Mouse (Mus musculus) megakaryocyte, adult 5-6 weeks (primary cell): Measurements from ENCODE around the gene Pdpn. TPM values are rescaled to one million over a fixed set of nuclear protein-coding genes. Genes with fewer than 3 reads are reported as not detected.
"Not testable (repeated sequence)": the region's sequence is repeated elsewhere in the genome, so short reads cannot be mapped to it uniquely, and the experiment has no call there.

Experiments
- ATAC-seq: 2 replicates; pipeline ENCODE4 v1.8.0; 2016; ENCODE audit warnings: mild to moderate bottlenecking, inconsistent platforms; ENCODE audit not compliant: poor library complexity, severe bottlenecking
- total RNA-seq, 2 experiments: library from RNA; stranded (forward) in 1 of 2; stranded (reverse) in 1 of 2; fragments of 153-499, 151-499 nt in 1 of 2; fragments of 221-1000, 200-1000 nt in 1 of 2; gene quantifications; 2 replicates each; pipeline versions ENCODE4 v1.2.3 to v1.2.4; 2015 to 2017

Gene Pdpn
- total RNA-seq (2015) (0.27 and 0.84 TPM in 2 replicates), total RNA-seq (2017) (not detected in 2 replicates)

- no peak for ATAC-seq
These were observed at the start of gene Pdpn for GRCm38 (mm10) chr4:143299325-143300070. Pdpn (minus strand) TSS chr4:143299564.

- ATAC-seq = no peak
These were observed 49.3 kb upstream of the Pdpn start for GRCm38 (mm10) chr4:143348678-143349077.

GRCm38 (mm10) chr4:143345491-143345890, 46.1 kb upstream of the Pdpn start:
- not testable (repeated sequence) for ATAC-seq

GRCm38 (mm10) chr4:143341470-143341869, 42.1 kb upstream of the Pdpn start:
- no peak for ATAC-seq

- no peak for ATAC-seq
These were observed 40.4 kb upstream of the Pdpn start for GRCm38 (mm10) chr4:143339808-143340207.

- ATAC-seq = no peak
These were observed 36.7 kb upstream of the Pdpn start for GRCm38 (mm10) chr4:143336096-143336495.

GRCm38 (mm10) chr4:143334995-143335394, 35.6 kb upstream of the Pdpn start:
- ATAC-seq = no peak

- no peak for ATAC-seq
These were observed 34.8 kb upstream of the Pdpn start for GRCm38 (mm10) chr4:143334145-143334544.

GRCm38 (mm10) chr4:143331787-143332186, 32.4 kb upstream of the Pdpn start:
- no peak for ATAC-seq

GRCm38 (mm10) chr4:143330566-143330965, 31.2 kb upstream of the Pdpn start:
- no peak for ATAC-seq

GRCm38 (mm10) chr4:143325625-143325941, 26.2 kb upstream of the Pdpn start:
- ATAC-seq = peak; percentile 96

GRCm38 (mm10) chr4:143324925-143325624, 25.7 kb upstream of the Pdpn start:
- 0 out of 2 replicates have a peak, but pooled peaks have one; percentile 9 for ATAC-seq

GRCm38 (mm10) chr4:143324176-143324924, 25.0 kb upstream of the Pdpn start:
- no peak for ATAC-seq

- ATAC-seq = no peak
These were observed 13.9 kb upstream of the Pdpn start for GRCm38 (mm10) chr4:143313299-143313698.

GRCm38 (mm10) chr4:143311341-143311740, 12.0 kb upstream of the Pdpn start:
- ATAC-seq = peak; percentile 74

GRCm38 (mm10) chr4:143305987-143306772, 6.8 kb upstream of the Pdpn start:
- ATAC-seq = no peak

- no peak for ATAC-seq
These were observed 5.7 kb upstream of the Pdpn start for GRCm38 (mm10) chr4:143305031-143305430.

GRCm38 (mm10) chr4:143302279-143302890, 3.0 kb upstream of the Pdpn start:
- no peak for ATAC-seq

GRCm38 (mm10) chr4:143301875-143302274, 2.5 kb upstream of the Pdpn start:
- ATAC-seq = no peak

GRCm38 (mm10) chr4:143301042-143301441, 1.7 kb upstream of the Pdpn start:
- ATAC-seq = no peak
